Mouse (Mus musculus) olfactory bulb, adult 2 months (tissue): Measurements from ENCODE around the gene Nsd1. TPM values are rescaled to one million over a fixed set of nuclear protein-coding genes. Genes with fewer than 3 reads are reported as not detected.
A peak's percentile ranks its signal among the peaks of the same experiment; 100 is the strongest.
"Not testable (repeated sequence)": the region's sequence is repeated elsewhere in the genome, so short reads cannot be mapped to it uniquely, and the experiment has no call there.

ENCODE experiments used
- H3K27ac ChIP-seq: fragments of 200-500 bp; 2 replicates; pipeline ENCODE4 v1.5.1; 2012; ENCODE audit warnings: low read depth, low read length; ENCODE audit not compliant: insufficient read depth
- H3K4me1 ChIP-seq: fragments of 200-500 bp; 2 replicates; pipeline ENCODE4 v1.6.1; 2012; ENCODE audit warnings: low read length; ENCODE audit not compliant: control insufficient read depth, insufficient read depth
- H3K4me3 ChIP-seq: fragments of 200-500 bp; 2 replicates; pipeline ENCODE4 v1.5.1; 2012; ENCODE audit warnings: mild to moderate bottlenecking, low read depth, low read length, moderate library complexity; ENCODE audit not compliant: insufficient read depth
- CTCF ChIP-seq: fragments of 200-500 bp; IDR thresholded peaks from 2 replicates; pipeline ENCODE4 v1.5.1; 2012; ENCODE audit warnings: low read depth, mild to moderate bottlenecking, low read length, moderate library complexity; ENCODE audit not compliant: insufficient read depth
- POLR2A ChIP-seq: fragments of 200-500 bp; IDR thresholded peaks from 2 replicates; pipeline ENCODE4 v1.6.1; 2012; ENCODE audit warnings: mild to moderate bottlenecking, low read depth, low read length, moderate library complexity; ENCODE audit not compliant: insufficient read depth
- WGBS: fragments of 180-500 bp; shearing (Covaris S2); methylation state at CpG from one replicate; pipeline ENCODE4 v1.1.7; 2018; 5-methylcytosine and 5-hydroxymethylcytosine counted together
- polyA plus RNA-seq: library from polyadenylated mRNA; stranded (reverse); fragments of >200 nt; gene quantifications from 2 replicates; pipeline ENCODE4 v1.2.4, GENCODE M21; 2012; ENCODE audit warnings: low replicate concordance; ENCODE audit not compliant: missing spikeins, insufficient read depth, insufficient read length

The Nsd1 gene
- polyA plus RNA-seq, 1 experiment, result 82.3 TPM

GRCm38 (mm10) chr13:55182173-55182894 is 27.2 kb upstream of the Nsd1 start:
- peaks cover 6% of the 10 kb centered on the region for H3K4me1 ChIP-seq
- WGBS, result 4% methylated on average over 23 of the region's 23 CpGs
- TF ChIP-seq POLR2A (no peak), CTCF (peak; percentile 31)
- peak overlapping the region; percentile 74 for H3K27ac ChIP-seq
- H3K4me3 ChIP-seq, result peak overlapping the region; percentile 47

- Histone ChIP-seq H3K27ac (no peak overlapping the region), H3K4me1 (peaks cover 6% of the 10 kb centered on the region), H3K4me3 (no peak overlapping the region)
- 85% methylated on average over 6 of the region's 6 CpGs for WGBS
- no peak for TF ChIP-seq CTCF
- no peak for TF ChIP-seq POLR2A
These were observed 26.2 kb upstream of the Nsd1 start for GRCm38 (mm10) chr13:55183382-55183781.

GRCm38 (mm10) chr13:55187062-55187461 is 22.5 kb upstream of the Nsd1 start:
- not testable (repeated sequence) for H3K4me3 ChIP-seq, H3K27ac ChIP-seq, H3K4me1 ChIP-seq
- 73% methylated on average over 6 of the region's 9 CpGs for WGBS

- TF ChIP-seq POLR2A, result no peak
- no peak for TF ChIP-seq CTCF
These were observed 20.0 kb upstream of the Nsd1 start for GRCm38 (mm10) chr13:55189531-55190107.

GRCm38 (mm10) chr13:55190121-55190868 is 19.3 kb upstream of the Nsd1 start:
- WGBS, result 2% methylated on average over 34 of the region's 34 CpGs
- peak; percentile 71 for TF ChIP-seq CTCF
- peak; percentile 52 for TF ChIP-seq POLR2A
- peak overlapping the region; percentile 55 for H3K4me3 ChIP-seq
- H3K4me1 ChIP-seq, result peaks cover 5% of the 10 kb centered on the region
- peak overlapping the region; percentile 6; the same call in 1 of the 2 replicates for H3K27ac ChIP-seq

More at GRCm38 (mm10) chr13:55189531-55190107, 20.0 kb upstream of the Nsd1 start:
- H3K4me1 ChIP-seq, result peaks cover 5% of the 10 kb centered on the region
- H3K4me3 ChIP-seq, result peak overlapping the region; percentile 55
- H3K27ac ChIP-seq, result peak overlapping the region; percentile 6; the same call in 1 of the 2 replicates
- 6% methylated on average over 12 of the region's 12 CpGs for WGBS

- H3K4me3 ChIP-seq, result no peak overlapping the region
- TF ChIP-seq CTCF (no peak), POLR2A (no peak)
- peaks cover 5% of the 10 kb centered on the region for H3K4me1 ChIP-seq
- H3K27ac ChIP-seq, result no peak overlapping the region
- 96% methylated on average over 5 of the region's 5 CpGs for WGBS
These were observed 18.0 kb upstream of the Nsd1 start for GRCm38 (mm10) chr13:55191535-55191934.

GRCm38 (mm10) chr13:55202758-55203157 is 6.8 kb upstream of the Nsd1 start:
- H3K4me3 ChIP-seq, H3K27ac ChIP-seq, H3K4me1 ChIP-seq: not testable (repeated sequence)
- WGBS, result 89% methylated on average over 4 of the region's 4 CpGs

- H3K4me1 ChIP-seq, result no peaks in the 10 kb centered on the region
- no peak overlapping the region for H3K27ac ChIP-seq
- TF ChIP-seq CTCF (no peak), POLR2A (no peak)
- no peak overlapping the region for H3K4me3 ChIP-seq
- WGBS, result 84% methylated on average over 9 of the region's 9 CpGs
These were observed 5.8 kb upstream of the Nsd1 start for GRCm38 (mm10) chr13:55203740-55204139.
